Mouse (Mus musculus): ENCODE data around the gene Tmem51. TPM values are rescaled to one million over a fixed set of nuclear protein-coding genes. Genes with fewer than 3 reads are reported as not detected.

Tmem51 gene
- total RNA-seq, 2 experiments from 2014 or later = 3.4 to 5.2 TPM

- peak; percentile 61 to 69 for DNase-seq
Measured at GRCm38 (mm10) chr4:142081631-142082283, 2.3 kb downstream of the Tmem51 start.

- DNase-seq = peak in 1 of 2 experiments; percentile 50
Measured at GRCm38 (mm10) chr4:142080901-142081630, 3.0 kb downstream of the Tmem51 start.

GRCm38 (mm10) chr4:142080487-142080767 lies 3.7 kb downstream of the Tmem51 start:
- no peak for DNase-seq

- peak in 1 of 2 experiments; percentile 57 for DNase-seq
Measured at GRCm38 (mm10) chr4:142079629-142080486, 4.2 kb downstream of the Tmem51 start.

- peak; percentile 67 to 80 for DNase-seq
Measured at GRCm38 (mm10) chr4:142077572-142078271, 6.4 kb downstream of the Tmem51 start.

- DNase-seq = no peak
Measured at GRCm38 (mm10) chr4:142076883-142077282, 7.2 kb downstream of the Tmem51 start.

GRCm38 (mm10) chr4:142075931-142076330 lies 8.2 kb downstream of the Tmem51 start:
- DNase-seq = no peak

- no peak for DNase-seq
Measured at GRCm38 (mm10) chr4:142074060-142074732, 9.9 kb downstream of the Tmem51 start.

GRCm38 (mm10) chr4:142071243-142071991 lies 12.7 kb downstream of the Tmem51 start:
- DNase-seq = peak in 1 of 2 experiments; percentile 21

GRCm38 (mm10) chr4:142070840-142071239 lies 13.3 kb downstream of the Tmem51 start:
- peak; percentile 41 to 59 for DNase-seq

- no peak for DNase-seq
Measured at GRCm38 (mm10) chr4:142068899-142069812, 14.9 kb downstream of the Tmem51 start.

- no peak for DNase-seq
Measured at GRCm38 (mm10) chr4:142066576-142066975, 17.5 kb downstream of the Tmem51 start.

GRCm38 (mm10) chr4:142065835-142066234 lies 18.3 kb downstream of the Tmem51 start:
- DNase-seq = peak; percentile 56 to 73

- peak; percentile 76 to 78 for DNase-seq
Measured at GRCm38 (mm10) chr4:142065270-142065669, 18.8 kb downstream of the Tmem51 start.

GRCm38 (mm10) chr4:142064582-142065228 lies 19.4 kb downstream of the Tmem51 start:
- no peak for DNase-seq

- DNase-seq = no peak
Measured at GRCm38 (mm10) chr4:142063057-142063534, 21.0 kb downstream of the Tmem51 start.

- no peak for DNase-seq
Measured at GRCm38 (mm10) chr4:142061485-142062240, 22.4 kb downstream of the Tmem51 start.

Measured in heart, adult 18-20 months (tissue).